Mouse (Mus musculus) midbrain, embryonic 10.5 days (tissue): ENCODE measurements at regions not wholly inside any gene's neighbourhood (a gene's known extent, or its start where the extent isn't known, plus 50 kb on each side); places are given as distances from the start of the nearest gene placed in this dataset.
A peak's percentile ranks its signal among the peaks of the same experiment; 100 is the strongest.

Source experiments
- DNase-seq: peaks from one replicate; pipeline ENCODE4 v3.0.0-alpha.2; 2017; ENCODE audit warnings: low spot score
- H3K27ac ChIP-seq: fragments of 300-500 bp; sonication (generic); replicated peaks from 2 replicates; pipeline ENCODE4 v1.5.1; 2016; ENCODE audit warnings: mild to moderate bottlenecking
- H3K27me3 ChIP-seq: fragments of 300-500 bp; sonication (generic); 2 replicates; pipeline ENCODE4 v1.6.1; 2016; ENCODE audit warnings: low read depth, mild to moderate bottlenecking; ENCODE audit not compliant: poor library complexity, severe bottlenecking
- H3K36me3 ChIP-seq: fragments of 300-500 bp; sonication (generic); 2 replicates; pipeline ENCODE4 v1.6.1; 2016; ENCODE audit warnings: mild to moderate bottlenecking, moderate library complexity
- H3K4me1 ChIP-seq: fragments of 300-500 bp; sonication (generic); 2 replicates; pipeline ENCODE4 v1.6.1; 2016
- H3K4me3 ChIP-seq: fragments of 300-500 bp; sonication (generic); 2 replicates; pipeline ENCODE4 v1.5.1; 2016; ENCODE audit warnings: mild to moderate bottlenecking, moderate library complexity
- H3K9me3 ChIP-seq: fragments of 300-500 bp; sonication (generic); replicated peaks from 2 replicates; pipeline ENCODE4 v1.6.1; 2016; ENCODE audit warnings: mild to moderate bottlenecking
- WGBS: fragments of 180-500 bp; shearing (Covaris S2); methylation state at CpG from one replicate; pipeline ENCODE4 v1.1.7; 2016; 5-methylcytosine and 5-hydroxymethylcytosine counted together

- Histone ChIP-seq H3K27ac (peak overlapping the region; percentile 50; the same call in 1 of the 2 replicates), H3K36me3 (no peaks in the 10 kb centered on the region)
- WGBS: 79% methylated on average over 9 of the region's 9 CpGs
Measured at GRCm38 (mm10) chr17:9848559-9849357, 179.2 kb upstream of the Pabpc6 start.

GRCm38 (mm10) chr17:9845451-9846075 lies 176.0 kb upstream of the Pabpc6 start:
- H3K27me3 ChIP-seq: no peaks in the 10 kb centered on the region
- no peak for DNase-seq
- H3K4me1 ChIP-seq: peaks cover 8% of the 10 kb centered on the region; the same call in 1 of the 2 replicates
- 0 out of 2 replicates have a peak overlapping the region, but pooled peaks have one; percentile 4 for H3K27ac ChIP-seq
- no peak overlapping the region for H3K4me3 ChIP-seq
- no peaks in the 10 kb centered on the region; the same call in 1 of the 2 replicates for H3K9me3 ChIP-seq
- 82% methylated on average over 4 of the region's 4 CpGs for WGBS
- no peaks in the 10 kb centered on the region for H3K36me3 ChIP-seq

More at GRCm38 (mm10) chr17:9848559-9849357, 179.2 kb upstream of the Pabpc6 start:
- Histone ChIP-seq H3K4me3 (no peak overlapping the region), H3K27me3 (no peaks in the 10 kb centered on the region), H3K9me3 (no peaks in the 10 kb centered on the region), H3K4me1 (peaks cover 8% of the 10 kb centered on the region; the same call in 1 of the 2 replicates)
- no peak for DNase-seq

GRCm38 (mm10) chr17:9841103-9841502 lies 171.6 kb upstream of the Pabpc6 start:
- H3K4me3 ChIP-seq: no peak overlapping the region
- WGBS: 93% methylated on average over 2 of the region's 2 CpGs
- no peaks in the 10 kb centered on the region for H3K4me1 ChIP-seq
- H3K36me3 ChIP-seq: no peaks in the 10 kb centered on the region
- no peaks in the 10 kb centered on the region; the same call in 1 of the 2 replicates for H3K9me3 ChIP-seq
- no peak overlapping the region for H3K27ac ChIP-seq
- no peaks in the 10 kb centered on the region for H3K27me3 ChIP-seq
- no peak for DNase-seq

GRCm38 (mm10) chr17:9839256-9839655 lies 169.7 kb upstream of the Pabpc6 start:
- no peak overlapping the region for H3K27ac ChIP-seq
- DNase-seq: no peak
- WGBS: 84% methylated on average over 7 of the region's 7 CpGs
- no peaks in the 10 kb centered on the region for H3K4me1 ChIP-seq
- H3K4me3 ChIP-seq: no peak overlapping the region
- H3K9me3 ChIP-seq: no peaks in the 10 kb centered on the region; the same call in 1 of the 2 replicates
- no peaks in the 10 kb centered on the region for H3K36me3 ChIP-seq
- no peaks in the 10 kb centered on the region for H3K27me3 ChIP-seq

- H3K27ac ChIP-seq: 0 out of 2 replicates have a peak overlapping the region, but pooled peaks have one; percentile 13
- H3K36me3 ChIP-seq: no peaks in the 10 kb centered on the region
- no peaks in the 10 kb centered on the region for H3K4me1 ChIP-seq
- DNase-seq: no peak
- WGBS: 89% methylated on average over 7 of the region's 7 CpGs
- H3K27me3 ChIP-seq: no peaks in the 10 kb centered on the region
- no peak overlapping the region for H3K4me3 ChIP-seq
- no peaks in the 10 kb centered on the region; the same call in 1 of the 2 replicates for H3K9me3 ChIP-seq
Measured at GRCm38 (mm10) chr17:9836995-9837842, 167.7 kb upstream of the Pabpc6 start.

- Histone ChIP-seq H3K36me3 (no peaks in the 10 kb centered on the region), H3K27me3 (no peaks in the 10 kb centered on the region), H3K9me3 (no peaks in the 10 kb centered on the region), H3K4me1 (no peaks in the 10 kb centered on the region), H3K27ac (no peak overlapping the region), H3K4me3 (no peak overlapping the region)
- DNase-seq: no peak
- 93% methylated on average over 5 of the region's 5 CpGs for WGBS
Measured at GRCm38 (mm10) chr17:9829895-9830294, 160.4 kb upstream of the Pabpc6 start.

GRCm38 (mm10) chr17:9821358-9821757 lies 151.8 kb upstream of the Pabpc6 start:
- Histone ChIP-seq H3K4me3 (no peak overlapping the region), H3K4me1 (peaks cover 8% of the 10 kb centered on the region), H3K27ac (no peak overlapping the region), H3K9me3 (no peaks in the 10 kb centered on the region; the same call in 1 of the 2 replicates), H3K27me3 (no peaks in the 10 kb centered on the region), H3K36me3 (no peaks in the 10 kb centered on the region)
- no peak for DNase-seq
- WGBS: 93% methylated on average over 4 of the region's 4 CpGs

GRCm38 (mm10) chr17:9817056-9817455 lies 147.5 kb upstream of the Pabpc6 start:
- peak overlapping the region; percentile 57; the same call in 1 of the 2 replicates for H3K27ac ChIP-seq
- H3K36me3 ChIP-seq: no peaks in the 10 kb centered on the region
- H3K9me3 ChIP-seq: no peaks in the 10 kb centered on the region; the same call in 1 of the 2 replicates
- H3K4me1 ChIP-seq: peaks cover 10% of the 10 kb centered on the region
- H3K4me3 ChIP-seq: no peak overlapping the region
- H3K27me3 ChIP-seq: no peaks in the 10 kb centered on the region
- no peak for DNase-seq

GRCm38 (mm10) chr17:9797069-9797468 lies 127.6 kb upstream of the Pabpc6 start:
- H3K27ac ChIP-seq: peak overlapping the region; percentile 75
- DNase-seq: no peak
- no peak overlapping the region for H3K4me3 ChIP-seq
- 83% methylated on average over 8 of the region's 8 CpGs for WGBS
- H3K9me3 ChIP-seq: peaks cover 11% of the 10 kb centered on the region; the same call in 1 of the 2 replicates
- no peaks in the 10 kb centered on the region for H3K36me3 ChIP-seq
- no peaks in the 10 kb centered on the region for H3K27me3 ChIP-seq
- H3K4me1 ChIP-seq: peaks cover 21% of the 10 kb centered on the region

GRCm38 (mm10) chr17:9796225-9796988 lies 126.9 kb upstream of the Pabpc6 start:
- peak; percentile 19 for DNase-seq
- H3K9me3 ChIP-seq: peaks cover 11% of the 10 kb centered on the region; the same call in 1 of the 2 replicates
- H3K36me3 ChIP-seq: no peaks in the 10 kb centered on the region
- no peak overlapping the region for H3K4me3 ChIP-seq
- no peaks in the 10 kb centered on the region for H3K27me3 ChIP-seq
- H3K27ac ChIP-seq: peak overlapping the region; percentile 75
- H3K4me1 ChIP-seq: peaks cover 21% of the 10 kb centered on the region
- WGBS: 41% methylated on average over 13 of the region's 13 CpGs

- H3K27ac ChIP-seq: peak overlapping the region; percentile 88
- no peaks in the 10 kb centered on the region for H3K27me3 ChIP-seq
- DNase-seq: no peak
- peaks cover 45% of the 10 kb centered on the region for H3K4me1 ChIP-seq
- H3K36me3 ChIP-seq: no peaks in the 10 kb centered on the region
- H3K9me3 ChIP-seq: no peaks in the 10 kb centered on the region
- WGBS: 89% methylated on average over 5 of the region's 5 CpGs
- no peak overlapping the region for H3K4me3 ChIP-seq
Measured at GRCm38 (mm10) chr17:9778866-9779265, 109.3 kb upstream of the Pabpc6 start.

GRCm38 (mm10) chr17:9777165-9777564 lies 107.6 kb upstream of the Pabpc6 start:
- H3K27me3 ChIP-seq: no peaks in the 10 kb centered on the region
- H3K4me1 ChIP-seq: peaks cover 45% of the 10 kb centered on the region
- no peak for DNase-seq
- H3K36me3 ChIP-seq: no peaks in the 10 kb centered on the region
- no peaks in the 10 kb centered on the region for H3K9me3 ChIP-seq
- H3K4me3 ChIP-seq: no peak overlapping the region; the same call in 1 of the 2 replicates
- peak overlapping the region; percentile 88 for H3K27ac ChIP-seq
